9 mouse cellular contexts compared by ENCODE assay signal in the genomic region with DNA sequence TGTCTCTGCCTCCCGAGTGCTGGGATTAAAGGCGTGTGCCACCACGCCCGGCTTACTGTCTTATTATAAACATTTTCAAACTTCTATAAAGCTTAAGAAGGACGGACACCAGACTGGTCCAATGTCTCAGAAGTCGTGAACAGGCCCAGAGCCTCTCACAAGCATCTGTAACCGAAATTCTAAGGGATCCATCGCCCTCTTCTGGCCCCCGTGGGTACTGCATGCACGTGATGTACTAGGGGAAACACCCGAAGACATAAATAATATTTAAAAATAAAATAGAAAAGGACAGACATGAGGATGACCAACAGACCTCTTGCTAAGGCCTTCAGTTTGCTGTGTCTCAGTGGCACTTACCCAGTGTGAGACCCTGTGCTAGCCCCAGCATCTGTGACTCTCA. TPM values are rescaled to one million over a fixed set of nuclear protein-coding genes. Genes with fewer than 3 reads are reported as not detected.
A peak's percentile ranks its signal among the peaks of the same experiment; 100 is the strongest.
DNase-seq lines count a peak whose midpoint lies in the region; ATAC-seq lines count a peak whose summit lies in the region.
"Had no signal": no experiment of that assay in that cellular context is flagged by ENCODE, and none has a peak within 500 bp of the region (broad histone marks: within the 10 kb centered on the region; RNA-seq: fewer than 3 reads in every experiment).

No protein-coding gene starts in this region.

- H3K9me3 ChIP-seq in kidney, embryonic 14.5 days (ENCODE audit: control insufficient read depth, low read length): no peaks in the 10 kb centered on the region

- no peaks in the 10 kb centered on the region for H3K27me3 ChIP-seq in kidney, embryonic 14.5 days (ENCODE audit: control insufficient read depth, insufficient read depth, low read length)
- H3K27me3 ChIP-seq: midbrain, embryonic 12.5 days had no signal

- H3K9ac ChIP-seq in kidney, embryonic 14.5 days (ENCODE audit: low read depth, low read length): no peak overlapping the region
- H3K9ac ChIP-seq: midbrain, embryonic 12.5 days had no signal

- H3K36me3 ChIP-seq in kidney, embryonic 14.5 days (ENCODE audit: control insufficient read depth, insufficient read depth, low read length): no peaks in the 10 kb centered on the region
- H3K36me3 ChIP-seq: midbrain, embryonic 12.5 days had no signal

- no peak overlapping the region for H3K4me3 ChIP-seq in kidney, embryonic 14.5 days (ENCODE audit: low read length)
- H3K4me3 ChIP-seq: midbrain, embryonic 12.5 days had no signal

- DNase-seq in kidney, adult 18-20 months: peak; percentile 23
- DNase-seq in CD4-positive helper T cell, adult 2 months (ENCODE audit: low read depth, low spot score): peak; percentile 39
- DNase-seq in R1 (ENCODE audit: low read depth, low spot score): peak; percentile 82
- no peak for DNase-seq in frontal cortex, postnatal 10 days (ENCODE audit: low spot score in 2 of 2)
- no peak for DNase-seq in right cerebral cortex, adult 18-20 months
- no peak for DNase-seq in gastrocnemius, adult 8-10 months (ENCODE audit: low spot score in 2 of 2)

- no peak overlapping the region for H3K4me2 ChIP-seq in kidney, embryonic 14.5 days (replicated peaks; ENCODE audit: low read depth, low read length)
- H3K4me2 ChIP-seq: midbrain, embryonic 12.5 days had no signal

- ATAC-seq in kidney, embryonic 14.5 days (ENCODE audit: low FRiP score, low TSS enrichment): no peak
- peak; percentile 56 for ATAC-seq in megakaryocyte progenitor cell, adult 5-6 weeks (replicated peaks; ENCODE audit: poor library complexity)

- 74% methylated on average over 11 of the region's 11 CpGs for WGBS in kidney, embryonic 14.5 days

- no peak overlapping the region for H3K27ac ChIP-seq in kidney, embryonic 14.5 days (ENCODE audit: low read depth, low read length)
- H3K27ac ChIP-seq: midbrain, embryonic 12.5 days had no signal

- no peaks in the 10 kb centered on the region for H3K4me1 ChIP-seq in kidney, embryonic 14.5 days (ENCODE audit: control insufficient read depth, insufficient read depth, low read length)

RNA-seq across cellular contexts. Expression of gene Smg1, which starts 51.8 kb away (rescaled TPM):
- 17.7 and 35.3 TPM in 2 replicates for polyA plus RNA-seq in kidney, embryonic 14.5 days (2014; fragmentation: Nextera tagmentation; extraction: Ambion mirVana)
- 46.1 and 59.4 TPM in 2 replicates for total RNA-seq in megakaryocyte progenitor cell, adult 5-6 weeks (2015)
- 36.5 and 48.0 TPM in 2 replicates for total RNA-seq in megakaryocyte progenitor cell, adult 5-6 weeks (2017)
- total RNA-seq in gastrocnemius, adult 8-10 months (2022): 10 to 100 TPM; 21.4 to 34.1 (median 25.4) TPM

Comparison
In these comparisons a context has a peak if more than half of its experiments do, and no peak if none do; other contexts are left out.
1. DNase-seq: peak in kidney, adult 18-20 months (single experiment), CD4-positive helper T cell, adult 2 months (single experiment) and R1 (single experiment); none in frontal cortex, postnatal 10 days (0 of 2), right cerebral cortex, adult 18-20 months (single experiment) and gastrocnemius, adult 8-10 months (0 of 2).